Mouse (Mus musculus) inflammation-experienced regulatory T-cells (primary cell): ENCODE data around the gene Etfa. TPM values are rescaled to one million over a fixed set of nuclear protein-coding genes. Genes with fewer than 3 reads are reported as not detected.

Experiments
- polyA plus RNA-seq, 2 experiments: library from polyadenylated mRNA; unstranded; fragments of 100-300 nt; shearing (Covaris generic); gene quantifications; one replicate each; pipeline ENCODE4 v1.2.1; 2017

The Etfa gene
- 100 to 1,000 TPM; 120 to 149 TPM for polyA plus RNA-seq

GRCm38 (mm10) chr9:55512027-55512543, at the start of gene Etfa:
TSS of gene Etfa (minus strand) at chr9:55512243.

GRCm38 (mm10) chr9:55538377-55538776, 26.3 kb upstream of the Etfa start, which contains the start of gene Isl2:
TSS of gene Isl2 (plus strand) at chr9:55538672.

Other genes with a start within 250 kb of the Etfa start
- 1 to 10 TPM; 1.7 to 2.6 TPM for gene Nrg4, start 185.4 kb downstream of the Etfa start, polyA plus RNA-seq
- 1 to 10 TPM in 1 of 2 experiments, not detected in 1; 1.6 TPM for gene Tmem266, start 185.3 kb downstream of the Etfa start, polyA plus RNA-seq
- under 1 TPM in 1 of 2 experiments, not detected in 1; 0.82 TPM for gene Isl2, start 26.4 kb upstream of the Etfa start, polyA plus RNA-seq